Mouse (Mus musculus) ovary, adult 18-20 months (tissue): ENCODE results near the gene Fras1.

ENCODE experiments used
- DNase-seq: peaks from one replicate; pipeline ENCODE4 v3.0.0; 2022; ENCODE audit warnings: low spot score, mixed read lengths

Gene Fras1

DNA sequence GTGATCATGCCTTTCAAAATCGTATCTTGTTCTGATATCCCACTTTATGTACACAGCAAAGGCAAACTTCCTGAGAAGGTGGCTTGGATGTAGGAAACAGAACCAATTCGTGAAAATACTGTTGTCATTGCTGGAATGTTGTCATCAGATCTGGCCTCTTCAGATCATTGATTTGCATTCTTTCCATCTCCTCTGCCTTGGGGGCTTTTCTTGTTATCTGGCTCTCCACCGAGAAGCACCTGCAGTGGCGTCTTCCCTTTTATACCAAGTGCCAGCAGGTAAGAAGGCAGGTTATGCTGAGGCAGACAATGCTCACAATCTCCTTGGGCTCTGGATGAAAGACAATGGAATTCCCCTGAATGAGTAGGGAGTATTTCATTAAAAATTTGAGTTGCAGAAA lies 108.3 kb downstream of the Fras1 start:
- no peak for DNase-seq

DNA sequence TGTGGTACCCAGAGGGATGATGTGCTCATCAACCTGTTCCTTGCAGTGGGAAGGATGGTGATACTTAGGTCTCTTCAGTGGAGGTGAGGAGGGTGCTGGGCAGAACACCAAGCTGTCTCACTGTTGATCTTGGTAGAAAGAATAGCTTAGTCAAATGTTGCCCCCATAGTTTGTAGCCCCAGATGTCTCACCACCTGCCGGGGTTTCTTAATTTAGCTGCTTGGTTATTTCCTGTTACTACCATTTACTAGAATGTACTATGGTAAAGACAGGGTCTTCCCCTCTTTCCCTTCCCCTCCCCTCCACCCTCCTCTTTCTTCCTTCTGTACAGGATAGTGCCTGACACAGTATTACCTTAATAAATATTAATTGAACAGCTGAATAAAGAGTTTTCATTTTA lies 118.7 kb downstream of the Fras1 start:
- DNase-seq: no peak

DNA sequence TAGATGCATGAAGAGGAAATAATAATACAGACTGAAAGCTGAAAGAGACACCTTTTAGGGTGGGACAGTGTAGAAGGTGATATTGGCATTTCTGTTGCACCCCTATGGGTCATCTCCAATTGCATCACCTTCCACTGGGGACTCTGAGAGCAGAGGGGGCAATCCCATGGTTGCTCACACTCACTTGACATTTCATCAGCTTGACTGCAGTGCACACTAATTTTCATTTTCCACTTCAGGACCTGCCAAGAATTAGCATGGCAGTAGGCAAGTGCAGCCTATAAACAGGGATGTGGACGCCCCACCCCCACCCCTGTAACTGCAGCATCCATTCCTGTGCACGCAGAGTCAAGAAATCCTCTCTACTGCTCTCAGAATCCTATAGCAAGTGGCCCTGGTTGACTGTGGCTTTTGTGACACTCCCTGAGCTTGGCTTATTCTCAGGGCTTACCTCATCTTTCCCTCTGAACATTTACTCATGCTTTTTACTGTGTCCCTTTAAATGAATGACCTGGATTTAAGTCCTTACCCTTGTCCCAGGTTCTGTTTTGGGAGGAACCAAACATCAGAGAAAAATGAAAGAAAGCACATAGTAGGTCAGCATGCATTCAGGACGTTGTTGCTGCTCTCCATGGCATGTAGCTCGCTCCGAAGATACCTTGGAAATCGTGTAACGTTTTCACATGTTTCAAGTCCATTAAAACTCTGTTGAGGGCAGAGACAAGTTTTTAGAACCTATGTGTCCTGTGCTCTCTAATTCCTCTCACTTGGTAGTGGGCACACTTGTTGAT lies 120.9 kb downstream of the Fras1 start:
- no peak for DNase-seq

DNA sequence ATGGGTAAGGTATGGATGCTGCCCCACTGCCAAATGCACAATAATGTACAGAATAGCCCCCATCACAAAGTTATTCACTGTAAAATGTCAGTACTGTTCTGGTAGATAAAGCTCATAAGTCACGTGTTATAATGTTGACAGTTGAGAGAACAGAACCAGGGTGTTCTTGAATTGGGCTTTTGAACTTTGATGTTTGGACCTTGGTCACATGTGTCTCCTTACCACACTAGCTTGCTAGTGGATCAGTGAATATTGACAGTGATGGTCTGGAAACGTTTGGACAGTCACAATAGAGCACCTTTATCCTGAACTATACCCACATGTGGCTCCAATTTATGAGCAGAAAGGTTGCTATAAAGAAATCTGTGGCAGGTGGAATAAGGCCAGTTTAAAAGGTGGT lies 124.3 kb downstream of the Fras1 start:
- DNase-seq: no peak

DNA sequence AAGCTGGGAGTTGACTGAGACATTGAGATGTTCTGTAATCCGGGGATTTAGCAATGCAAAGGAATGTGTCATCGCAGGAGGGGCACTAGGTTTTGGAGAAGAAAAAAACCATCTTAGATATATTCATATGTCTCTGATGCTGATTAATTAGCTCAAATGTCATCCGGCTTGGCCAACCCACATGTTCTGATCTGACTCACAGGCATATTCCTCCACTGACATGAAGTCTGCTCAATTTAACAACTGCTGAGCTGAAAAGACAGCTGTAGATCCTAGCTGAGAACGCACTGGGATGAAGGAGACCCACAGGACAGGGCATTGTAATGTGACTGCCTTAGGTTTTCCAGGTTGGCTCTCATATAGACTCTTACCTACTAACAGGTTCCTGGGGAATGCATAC lies 128.0 kb downstream of the Fras1 start:
- no peak for DNase-seq

DNA sequence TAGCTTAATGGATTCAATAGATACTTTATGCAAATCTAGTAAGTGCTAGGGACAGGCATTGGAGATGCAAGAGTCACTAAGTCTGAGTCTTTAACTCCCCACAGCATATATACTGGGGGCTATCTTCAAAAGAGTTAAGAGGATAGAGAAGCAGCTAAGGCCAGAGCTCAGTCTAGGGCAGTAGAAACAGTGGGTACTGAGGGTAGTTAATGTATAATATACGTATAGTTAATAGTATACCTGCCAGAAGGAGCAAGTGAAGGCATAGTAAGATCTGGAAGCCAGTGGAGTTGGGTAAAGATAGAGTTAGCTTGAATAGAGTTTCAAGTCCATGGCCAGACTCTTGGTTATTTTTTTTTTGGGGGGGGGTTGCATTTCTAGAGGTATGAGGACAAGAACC lies 128.6 kb downstream of the Fras1 start:
- no peak for DNase-seq

DNA sequence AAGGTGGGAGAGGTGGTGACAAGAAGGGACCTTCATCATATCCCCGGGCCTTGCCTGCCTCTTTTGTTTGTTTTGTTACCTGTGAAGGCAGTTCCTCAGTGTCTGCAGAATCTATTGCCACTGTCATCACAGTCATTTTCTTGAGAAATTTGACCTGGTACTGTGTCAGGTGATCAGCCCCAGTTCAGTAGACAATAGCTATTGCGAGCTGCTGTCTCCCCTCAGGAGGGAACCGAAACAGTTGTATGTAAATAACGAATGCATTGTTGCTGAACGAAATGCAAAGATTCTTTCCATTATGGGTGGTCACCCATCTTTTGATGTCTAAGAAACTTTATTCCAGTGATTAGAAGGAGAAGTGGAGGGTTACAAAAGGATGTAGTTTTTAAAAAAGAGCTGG lies 137.2 kb downstream of the Fras1 start:
- DNase-seq: no peak

DNA sequence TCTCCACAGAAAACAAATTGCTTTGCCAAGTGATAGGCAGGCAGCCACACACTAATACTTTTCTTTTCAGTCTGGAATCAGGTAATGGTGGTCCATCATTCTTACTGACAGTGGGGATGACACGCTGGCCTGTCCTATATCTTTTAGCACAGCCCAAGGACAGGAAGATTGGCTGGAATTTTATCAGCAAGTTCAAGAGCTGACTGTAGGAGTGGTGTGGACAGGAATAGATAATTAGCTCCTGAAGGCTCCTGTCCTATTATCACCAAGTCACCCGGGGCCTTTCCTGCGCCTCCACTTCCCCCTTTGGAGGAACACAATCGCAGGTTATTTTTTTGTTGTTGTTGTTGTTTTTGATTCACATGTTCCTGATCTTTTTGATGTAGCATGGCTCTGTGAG lies 139.6 kb downstream of the Fras1 start:
- no peak for DNase-seq

DNA sequence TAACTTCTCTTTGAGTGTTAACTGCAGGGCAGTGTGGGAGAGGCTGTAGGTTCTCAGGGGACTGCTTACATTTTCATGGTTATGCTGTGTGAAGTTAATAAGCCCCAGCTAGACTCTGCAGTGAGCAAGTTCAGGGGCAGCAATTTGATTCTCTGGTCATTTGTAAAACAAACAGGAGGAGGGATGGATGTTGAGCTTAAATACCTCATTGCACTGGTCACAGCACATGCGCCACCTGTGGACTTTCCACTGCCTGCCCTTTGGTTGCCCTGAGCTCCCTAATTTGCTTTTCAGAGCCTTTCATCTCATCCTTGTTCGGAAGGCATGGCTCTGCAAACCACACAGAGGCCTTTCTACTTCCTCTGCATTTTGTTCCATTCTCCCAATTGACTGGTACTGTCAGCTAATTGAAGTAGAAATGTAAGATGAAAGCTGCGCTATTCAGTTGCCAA lies 142.1 kb downstream of the Fras1 start:
- DNase-seq: no peak

DNA sequence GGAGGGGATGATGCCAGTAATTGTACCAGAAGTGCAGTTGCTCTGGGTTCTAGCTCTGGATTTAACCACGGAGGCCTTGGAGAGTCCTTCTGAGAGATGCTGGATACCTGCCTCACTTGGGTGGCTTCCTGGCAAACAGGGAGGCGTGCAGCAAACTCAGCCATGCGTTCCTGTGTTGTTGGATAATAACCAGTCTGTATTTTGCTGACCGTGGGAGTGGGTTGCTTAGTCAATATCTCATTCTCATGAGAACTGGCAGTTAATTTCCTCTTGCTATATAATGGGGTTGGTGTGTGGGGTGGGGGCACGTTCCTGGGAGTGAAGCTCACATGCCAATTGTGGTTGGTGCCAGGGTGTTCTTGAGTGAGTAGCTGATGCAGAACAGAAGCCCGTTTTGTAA lies 142.6 kb downstream of the Fras1 start:
- no peak for DNase-seq

DNA sequence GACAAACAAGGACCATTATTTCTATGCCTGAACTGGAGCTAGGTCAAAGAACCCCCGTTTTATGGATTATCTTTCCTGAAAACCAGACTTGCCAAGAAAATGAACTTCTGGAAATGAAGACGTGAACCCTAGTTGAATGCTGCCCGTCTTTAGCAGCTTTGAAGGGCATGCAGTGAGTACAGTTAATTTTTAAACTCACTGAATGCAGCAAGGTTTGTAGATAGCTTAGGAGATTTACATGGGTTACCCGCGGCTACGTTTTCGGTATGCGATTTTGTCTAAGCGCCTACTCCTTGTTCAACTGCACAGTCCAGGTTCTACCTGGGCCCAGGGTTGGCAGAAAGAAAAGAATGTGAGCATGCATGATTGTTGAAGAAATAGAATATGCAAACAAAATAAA lies 147.8 kb downstream of the Fras1 start:
- no peak for DNase-seq

DNA sequence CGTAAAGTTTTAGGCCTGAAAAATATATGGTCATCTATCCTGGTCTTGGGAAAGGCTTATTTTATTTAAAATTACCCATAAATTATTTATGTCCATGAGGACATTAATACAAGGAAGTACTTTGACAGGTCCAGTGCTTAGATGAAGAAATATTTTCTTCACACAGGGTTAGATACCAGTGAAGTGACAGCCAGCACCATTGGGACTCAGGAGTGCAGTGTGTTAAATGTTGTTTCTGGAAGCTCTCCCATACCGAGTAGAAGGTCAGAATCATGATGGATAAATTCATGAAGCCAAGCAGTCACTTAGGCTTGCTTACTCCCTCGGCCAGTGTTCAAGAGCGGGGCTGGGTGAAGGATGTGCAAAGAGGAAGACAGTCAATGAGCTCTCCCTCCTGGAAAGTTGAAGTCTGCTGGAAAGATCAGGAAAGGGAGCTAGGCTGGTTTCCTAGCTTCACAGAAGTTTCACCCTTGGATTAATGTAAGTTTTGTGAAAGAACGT lies 149.2 kb downstream of the Fras1 start:
- no peak for DNase-seq

DNA sequence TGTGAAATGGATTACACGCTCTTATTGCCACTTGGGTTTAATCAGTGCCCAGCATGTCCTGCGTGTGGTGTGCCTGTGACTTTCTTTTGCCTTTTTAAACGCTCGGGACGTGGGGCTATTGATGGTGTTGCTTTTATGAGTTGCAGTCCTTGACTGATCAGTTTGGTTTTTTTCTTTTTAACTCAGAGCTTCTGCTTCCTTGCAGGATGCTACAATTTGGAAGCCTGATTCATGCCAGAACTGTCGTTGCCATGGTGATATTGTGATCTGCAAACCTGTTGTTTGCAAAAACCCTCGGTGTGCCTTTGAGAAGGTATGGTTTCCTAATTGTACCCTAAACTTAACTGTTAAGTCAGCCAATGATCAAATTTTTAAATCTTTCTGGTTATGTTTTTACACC lies 154.5 kb downstream of the Fras1 start:
- no peak for DNase-seq

DNA sequence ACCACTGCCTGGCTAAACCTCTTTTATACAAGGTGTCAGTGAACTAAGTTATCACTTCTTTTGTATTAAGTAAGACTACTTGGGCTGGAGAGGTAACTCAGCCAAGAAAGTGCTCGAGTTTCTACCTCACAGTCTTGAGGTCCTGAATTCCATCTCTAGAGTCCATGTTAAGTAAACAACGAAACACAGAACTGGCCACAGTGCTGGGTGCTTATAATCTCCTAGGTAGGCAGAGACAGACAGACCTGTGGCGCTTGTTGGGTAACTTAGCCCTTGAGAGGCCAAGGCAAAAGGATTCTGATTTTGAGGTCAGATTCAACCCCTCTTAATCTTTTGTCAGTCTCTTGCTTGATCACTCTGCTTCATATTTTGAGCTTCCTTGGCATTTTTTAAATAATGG lies 156.8 kb downstream of the Fras1 start:
- no peak for DNase-seq

DNA sequence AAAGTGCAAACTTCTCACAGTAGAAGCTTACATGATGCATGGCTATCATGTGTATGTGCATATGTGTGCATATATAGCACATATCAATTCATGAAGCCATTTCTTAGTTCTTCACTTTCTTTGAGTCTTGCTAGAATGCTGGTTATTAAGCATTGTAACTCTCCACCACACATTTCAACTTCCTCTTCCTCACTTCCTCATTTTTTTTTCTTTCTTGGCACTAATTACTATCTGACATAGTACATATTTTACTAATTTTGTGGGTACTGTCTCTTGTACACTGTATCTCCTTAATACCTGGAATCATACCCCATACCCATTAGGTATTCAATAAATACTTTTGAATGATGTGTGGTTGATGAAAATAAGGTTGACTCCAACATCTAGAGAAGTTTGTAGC lies 158.2 kb downstream of the Fras1 start:
- no peak for DNase-seq

DNA sequence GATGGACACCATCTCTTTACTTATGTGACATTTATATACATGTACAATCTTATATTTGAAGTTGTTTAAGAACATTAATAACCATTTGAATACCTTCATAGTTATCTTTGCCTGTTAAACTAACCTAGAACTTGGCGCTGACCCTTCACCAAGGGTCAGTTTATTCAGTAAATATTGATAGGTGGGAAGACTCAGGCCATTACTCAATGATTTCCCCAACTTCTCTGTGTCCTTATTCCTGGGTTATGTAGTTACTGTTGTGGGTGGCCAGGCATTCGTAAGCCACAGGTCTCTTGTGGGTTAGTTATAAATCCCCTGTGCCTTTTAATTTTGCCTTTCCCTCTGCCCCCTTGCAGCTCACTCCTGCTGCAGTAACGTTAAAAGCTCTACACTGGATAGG lies 162.8 kb downstream of the Fras1 start:
- no peak for DNase-seq

DNA sequence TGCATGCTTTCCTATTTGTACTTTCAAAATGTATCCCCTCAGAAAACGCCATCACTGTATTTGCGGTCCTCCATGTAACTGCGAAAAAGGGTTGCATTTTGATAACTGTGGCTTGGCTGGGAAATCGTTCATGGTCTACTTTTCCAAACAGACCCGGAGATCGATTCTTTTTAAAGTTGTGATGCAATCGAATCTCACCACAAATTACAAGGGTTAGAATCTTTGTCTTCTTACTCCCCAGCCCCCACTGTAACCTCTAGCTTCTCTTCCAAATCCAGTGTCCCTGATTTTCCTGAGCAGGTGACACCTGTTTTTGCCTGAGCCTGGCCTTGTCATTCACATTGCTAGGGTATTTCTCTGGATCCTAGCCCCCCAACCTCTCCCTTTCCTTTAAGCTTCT lies 163.2 kb downstream of the Fras1 start:
- no peak for DNase-seq

DNA sequence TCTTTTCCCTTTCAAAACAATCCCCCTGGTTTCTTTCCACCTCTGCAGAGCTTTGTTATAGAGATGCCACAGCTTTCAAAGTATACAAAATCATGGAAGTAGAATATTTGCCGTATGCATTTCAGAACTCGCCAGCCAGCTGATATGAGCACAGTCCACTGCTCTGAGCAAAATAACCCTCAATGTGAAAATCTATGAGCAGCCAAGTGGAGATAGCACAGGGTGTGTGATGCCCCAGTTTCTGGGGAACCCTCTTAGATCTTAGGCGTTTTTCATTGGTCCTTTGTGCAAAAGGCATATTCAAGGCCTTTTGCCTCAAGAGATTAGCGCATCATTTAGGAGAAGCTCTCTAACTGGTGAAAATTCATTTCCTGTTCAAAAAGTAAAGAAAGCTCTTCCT lies 170.4 kb downstream of the Fras1 start:
- DNase-seq: no peak

DNA sequence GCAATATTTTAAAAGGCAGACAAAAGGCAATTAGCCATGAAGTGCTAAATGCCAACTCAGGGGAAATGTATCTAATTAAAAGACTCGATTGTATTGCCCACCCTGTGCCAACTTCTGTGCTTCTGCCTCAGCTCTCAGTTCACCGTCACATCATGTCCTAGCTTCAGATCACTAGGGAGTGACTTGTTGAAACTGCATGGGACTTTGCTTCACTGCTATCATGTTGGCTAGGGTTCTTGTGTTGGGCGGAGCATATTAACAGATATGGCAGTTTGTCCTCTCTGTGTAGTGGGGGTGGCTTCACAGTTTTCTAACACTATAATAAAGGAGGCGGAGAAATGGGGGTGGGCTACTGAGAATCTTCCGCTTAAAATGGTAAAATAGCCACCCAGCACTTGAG lies 172.2 kb downstream of the Fras1 start:
- no peak for DNase-seq

DNA sequence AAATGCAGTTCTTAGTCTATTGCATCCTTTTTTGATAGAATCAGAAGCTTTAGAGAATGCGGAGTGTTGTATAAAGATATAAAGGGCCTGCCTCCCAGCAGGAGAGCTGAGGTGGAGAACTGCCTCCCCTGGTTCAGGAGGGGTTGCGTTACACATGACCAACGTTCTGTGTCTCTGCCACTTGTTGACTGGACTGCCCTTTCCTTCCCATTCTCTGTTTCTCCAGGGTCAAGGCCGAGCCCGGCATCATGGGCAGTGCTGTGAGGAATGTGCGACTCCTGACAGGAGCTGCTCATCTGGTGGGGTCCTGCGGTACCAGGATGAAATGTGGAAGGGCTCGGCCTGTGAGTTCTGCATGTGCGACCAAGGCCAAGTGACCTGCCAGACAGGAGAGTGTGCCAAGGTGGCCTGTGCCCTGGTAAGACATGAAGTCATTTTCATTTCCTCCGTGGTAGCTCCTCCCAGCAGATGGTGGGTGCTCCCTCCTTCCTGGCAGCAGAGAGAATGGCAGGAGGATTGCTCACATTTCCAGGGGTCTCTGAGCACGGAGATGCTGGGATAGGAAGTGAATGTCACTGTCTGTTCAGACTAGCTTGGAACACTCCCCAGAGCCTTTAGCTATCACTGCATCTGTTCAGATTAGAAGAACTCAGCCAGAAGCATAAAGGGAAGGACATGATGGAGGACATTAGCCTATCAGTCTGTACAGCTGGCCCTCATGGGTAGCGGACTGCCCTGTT lies 181.4 kb downstream of the Fras1 start:
- no peak for DNase-seq

DNA sequence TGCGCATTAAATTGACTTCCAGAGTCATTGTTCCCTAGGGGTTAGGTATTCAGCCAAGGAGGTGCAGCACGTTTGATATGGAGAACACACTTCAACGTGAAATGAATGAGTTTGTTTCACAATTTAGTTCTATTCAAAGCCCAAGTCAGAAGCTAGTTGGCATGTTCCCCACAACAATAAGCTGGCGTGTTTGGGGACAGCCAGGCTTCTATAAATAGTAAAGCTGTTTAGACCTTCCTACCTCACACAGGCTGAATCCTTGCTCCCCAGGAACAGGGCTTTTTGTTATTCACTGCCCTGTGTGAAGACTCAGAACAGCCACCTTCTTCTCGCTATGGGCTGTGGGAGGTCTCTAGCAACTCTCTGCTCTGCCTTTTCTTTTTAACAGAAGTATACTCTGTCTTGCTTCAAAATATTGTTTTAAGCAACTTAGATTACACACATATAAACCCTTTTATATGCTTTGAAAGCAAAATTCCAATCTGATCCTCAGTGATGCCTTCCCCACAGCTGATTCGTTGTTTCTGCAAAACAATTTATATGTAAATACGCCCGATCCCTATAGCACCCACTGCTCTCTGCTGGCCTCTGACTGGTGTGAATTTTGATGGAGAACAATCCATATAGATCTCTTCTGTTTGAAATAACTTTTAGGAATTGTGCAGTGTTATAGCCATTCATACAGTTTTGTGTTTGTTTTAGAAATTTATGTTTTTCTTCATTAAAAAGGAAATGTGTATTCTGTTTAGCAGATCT lies 184.5 kb downstream of the Fras1 start:
- DNase-seq: no peak

DNA sequence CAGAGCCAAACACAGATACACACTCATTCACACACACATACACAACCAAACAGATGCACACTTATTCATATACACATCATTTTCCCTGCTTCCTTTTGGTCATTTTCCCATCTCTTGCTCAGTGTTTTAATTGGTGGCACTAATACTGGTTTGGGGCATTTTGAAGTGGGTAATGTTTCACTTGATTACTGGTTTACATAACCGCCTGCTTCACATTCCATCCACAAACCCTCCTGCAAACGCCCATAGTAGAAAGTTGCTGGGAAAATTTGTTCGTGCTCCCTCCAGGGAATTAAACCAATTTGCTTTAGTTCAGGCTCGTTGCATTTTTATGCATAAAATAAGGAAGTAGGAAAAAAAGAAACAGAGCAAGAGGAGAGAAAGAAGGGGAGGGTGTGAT lies 200.8 kb downstream of the Fras1 start:
- DNase-seq: no peak

DNA sequence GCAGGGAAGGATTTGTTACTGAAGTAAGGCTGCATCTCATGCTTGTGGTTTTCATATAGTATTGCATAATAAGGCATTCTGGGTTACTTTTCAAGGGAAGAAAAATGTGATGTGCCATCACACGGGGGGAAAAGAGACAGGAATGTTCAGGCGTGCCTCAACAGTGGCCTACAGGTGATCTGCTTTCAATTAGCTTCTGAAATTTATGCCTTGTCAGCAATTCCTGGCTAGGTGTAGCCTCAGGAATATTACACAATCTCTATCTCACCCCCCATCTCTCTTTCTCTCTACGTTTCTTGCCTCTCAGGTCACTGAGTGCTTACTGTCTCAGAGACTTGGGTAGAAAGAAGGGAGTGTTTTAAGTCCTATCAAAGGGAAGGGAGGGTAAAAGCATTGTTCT lies 204.9 kb downstream of the Fras1 start:
- no peak for DNase-seq
